In genomic region chr9:67875337-67875736, GRCm38 (mm10) we compare ENCODE assay signal across 7 mouse cellular contexts. TPM values are rescaled to one million over a fixed set of nuclear protein-coding genes. Genes with fewer than 3 reads are reported as not detected.
DNase-seq lines count a peak whose midpoint lies in the region; ATAC-seq and TF ChIP-seq lines count a peak whose summit lies in the region.

No protein-coding gene starts in this region.

- H3K36me3 ChIP-seq in kidney, postnatal 0 days (ENCODE audit: insufficient read depth, low read length) = no peaks in the 10 kb centered on the region
- H3K36me3 ChIP-seq in neural tube, embryonic 15.5 days = 0 out of 2 replicates have a peak, but pooled peaks cover 6% of the 10 kb centered on the region

- peak; percentile 64 for TF ChIP-seq CTCF in left cerebral cortex, adult 2 months (IDR thresholded peaks at IDR 0.05)
- peak; percentile 72; the same call in 1 of the 2 replicates for TF ChIP-seq CTCF in kidney, postnatal 0 days (IDR thresholded peaks at IDR 0.05; ENCODE audit: low read depth)

- peak in 1 of 2 experiments; percentile 26 for DNase-seq in left cerebral cortex, adult 2 months (ENCODE audit: extremely low spot score in 1 of 2, low spot score in 2 of 2)
- DNase-seq in left cerebral cortex, postnatal 10 days (ENCODE audit: extremely low spot score in 1 of 2, low spot score in 2 of 2) = no peak
- peak; percentile 28 for DNase-seq in MN1 (ENCODE audit: low spot score)
- DNase-seq in cerebellum, adult 9-10 months = peak; percentile 64
- peak; percentile 61 for DNase-seq in kidney, postnatal 0 days (ENCODE audit: low spot score)

- no peak overlapping the region for H3K27ac ChIP-seq in left cerebral cortex, adult 2 months
- H3K27ac ChIP-seq in kidney, postnatal 0 days = no peak overlapping the region
- no peak overlapping the region for H3K27ac ChIP-seq in neural tube, embryonic 15.5 days (replicated peaks)

- no peaks in the 10 kb centered on the region for H3K27me3 ChIP-seq in kidney, postnatal 0 days (ENCODE audit: insufficient read depth, low read length)
- no peaks in the 10 kb centered on the region for H3K27me3 ChIP-seq in neural tube, embryonic 15.5 days (replicated peaks)

- WGBS in kidney, postnatal 0 days = 64% methylated on average over 2 of the region's 2 CpGs
- WGBS in neural tube, embryonic 15.5 days = 57% methylated on average over 2 of the region's 2 CpGs

- no peak overlapping the region for H3K4me2 ChIP-seq in kidney, postnatal 0 days (ENCODE audit: low read length)
- H3K4me2 ChIP-seq in neural tube, embryonic 15.5 days = no peak overlapping the region

- no peak overlapping the region for H3K4me3 ChIP-seq in left cerebral cortex, adult 2 months
- H3K4me3 ChIP-seq in kidney, postnatal 0 days (replicated peaks; ENCODE audit: low read depth, low read length) = no peak overlapping the region
- H3K4me3 ChIP-seq in neural tube, embryonic 15.5 days (replicated peaks) = no peak overlapping the region

- H3K4me1 ChIP-seq in kidney, postnatal 0 days (replicated peaks; ENCODE audit: insufficient read depth, low read length) = no peaks in the 10 kb centered on the region
- no peaks in the 10 kb centered on the region for H3K4me1 ChIP-seq in neural tube, embryonic 15.5 days

- intact Hi-C loops in left cerebral cortex, adult 2 months (cut with DNase I) = loop anchor here (1.0 to 5.0 kb wide), 2 partner anchors 47 to 168 kb away; no protein-coding TSS in a partner anchor
- intact Hi-C loops in left cerebral cortex, postnatal 10 days (cut with DNase I) = no loop called here

- H3K9ac ChIP-seq in kidney, postnatal 0 days (ENCODE audit: low read depth, low read length) = no peak overlapping the region
- H3K9ac ChIP-seq in neural tube, embryonic 15.5 days (replicated peaks) = no peak overlapping the region

- no peaks in the 10 kb centered on the region for H3K9me3 ChIP-seq in kidney, postnatal 0 days (replicated peaks; ENCODE audit: low read length)
- H3K9me3 ChIP-seq in neural tube, embryonic 15.5 days (replicated peaks) = no peaks in the 10 kb centered on the region

- no peak for ATAC-seq in kidney, postnatal 0 days (replicated peaks; ENCODE audit: low FRiP score, low read depth)
- ATAC-seq in megakaryocyte, adult 5-6 weeks (ENCODE audit: poor library complexity, severe bottlenecking) = peak; percentile 77
- no peak for ATAC-seq in neural tube, embryonic 15.5 days (ENCODE audit: low FRiP score)

RNA-seq across cellular contexts. Expression of gene Vps13c, which starts 35.1 kb away (rescaled TPM):
- 10 to 100 TPM; 82.2 to 83.8 TPM for total RNA-seq in left cerebral cortex, adult 2 months (2021)
- total RNA-seq in left cerebral cortex, postnatal 10 days (2021) = 10 to 100 TPM; 50.6 to 55.8 TPM
- polyA plus RNA-seq in kidney, postnatal 0 days (2015; fragmentation: Nextera tagmentation; extraction: Ambion mirVana) = 3.6 and 3.7 TPM in 2 replicates
- total RNA-seq in megakaryocyte, adult 5-6 weeks (2015) = 48.4 and 52.5 TPM in 2 replicates
- total RNA-seq in megakaryocyte, adult 5-6 weeks (2017) = 69.1 and 73.0 TPM in 2 replicates
- 8.0 and 8.4 TPM in 2 replicates for polyA plus RNA-seq in neural tube, embryonic 15.5 days (2015; fragmentation: Nextera tagmentation; extraction: Ambion mirVana)

RNA-seq across cellular contexts. Expression of gene C2cd4a, which starts 43.2 kb away (rescaled TPM):
- total RNA-seq in left cerebral cortex, adult 2 months (2021) = under 1 TPM in 1 of 2 experiments, not detected in 1; 0.26 TPM
- total RNA-seq in left cerebral cortex, postnatal 10 days (2021) = under 1 TPM in 1 of 2 experiments, not detected in 1; 0.24 TPM
- 0.32 and 0.61 TPM in 2 replicates for polyA plus RNA-seq in kidney, postnatal 0 days (2015; fragmentation: Nextera tagmentation; extraction: Ambion mirVana)
- total RNA-seq in megakaryocyte, adult 5-6 weeks (2015) = not detected in 2 replicates
- not detected in 2 replicates for total RNA-seq in megakaryocyte, adult 5-6 weeks (2017)
- polyA plus RNA-seq in neural tube, embryonic 15.5 days (2015; fragmentation: Nextera tagmentation; extraction: Ambion mirVana) = 0.68 and 0.78 TPM in 2 replicates

Comparison
In these comparisons a context has a peak if more than half of its experiments do, and no peak if none do; other contexts are left out.
1. DNase-seq: peak in MN1 (single experiment), cerebellum, adult 9-10 months (single experiment) and kidney, postnatal 0 days (single experiment); none in left cerebral cortex, postnatal 10 days (0 of 2).